Mouse (Mus musculus) kidney, postnatal 4 days (tissue): ENCODE data around the gene Rbm19.
"Not testable (repeated sequence)": the region's sequence is repeated elsewhere in the genome, so short reads cannot be mapped to it uniquely, and the experiment has no call there.

ENCODE experiments used
- DNase-seq, 2 experiments: peaks; one replicate each; pipeline ENCODE4 v3.0.0; 2021; ENCODE audit warnings: mixed read lengths in 2 of 2

The Rbm19 gene

DNA sequence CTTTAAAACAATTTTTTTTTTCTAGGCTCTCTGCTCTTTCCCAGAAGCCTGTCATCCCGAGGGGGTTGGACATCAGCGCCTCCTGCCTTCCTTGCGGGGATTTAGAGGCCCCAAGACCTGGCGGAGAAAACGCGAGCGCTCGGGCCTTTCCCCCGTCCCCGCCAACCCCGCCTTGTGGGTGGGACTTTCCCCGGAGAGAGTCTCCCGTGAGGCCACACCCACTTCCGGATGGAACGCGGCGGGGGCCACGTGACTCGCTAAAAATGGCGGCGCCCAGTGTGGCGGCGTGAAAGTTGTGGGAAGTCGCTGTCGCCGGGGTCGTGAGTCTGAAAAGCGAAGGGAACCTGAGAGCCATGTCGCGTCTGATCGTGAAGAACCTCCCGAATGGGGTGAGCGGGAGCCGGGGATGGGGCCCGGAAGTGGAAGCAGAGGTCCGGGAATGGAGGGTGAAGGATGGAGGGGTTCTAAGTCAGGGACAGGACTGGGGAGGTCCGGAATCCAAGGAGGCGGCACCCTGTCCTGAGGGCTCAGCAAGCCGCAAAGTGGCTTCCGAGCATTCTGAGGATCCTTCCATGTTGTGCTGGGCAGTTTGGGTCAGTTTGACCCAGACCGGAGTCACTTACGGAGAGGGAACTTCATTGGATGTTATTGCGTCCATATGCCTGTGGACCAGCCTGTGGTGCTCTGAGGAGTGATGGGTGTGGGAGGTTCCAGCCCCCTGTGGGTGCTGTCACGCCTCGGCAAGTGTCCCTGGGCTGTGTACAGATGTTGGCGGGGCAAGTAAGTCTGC lies at the start of gene Rbm19:
Rbm19 (plus strand) TSS at position 205 of the 790 bp plus-strand sequence.
- peak; percentile 96 for DNase-seq

GRCm38 (mm10) chr5:120067266-120067665 lies 49.0 kb upstream of the Rbm19 start:
- no peak for DNase-seq

DNA sequence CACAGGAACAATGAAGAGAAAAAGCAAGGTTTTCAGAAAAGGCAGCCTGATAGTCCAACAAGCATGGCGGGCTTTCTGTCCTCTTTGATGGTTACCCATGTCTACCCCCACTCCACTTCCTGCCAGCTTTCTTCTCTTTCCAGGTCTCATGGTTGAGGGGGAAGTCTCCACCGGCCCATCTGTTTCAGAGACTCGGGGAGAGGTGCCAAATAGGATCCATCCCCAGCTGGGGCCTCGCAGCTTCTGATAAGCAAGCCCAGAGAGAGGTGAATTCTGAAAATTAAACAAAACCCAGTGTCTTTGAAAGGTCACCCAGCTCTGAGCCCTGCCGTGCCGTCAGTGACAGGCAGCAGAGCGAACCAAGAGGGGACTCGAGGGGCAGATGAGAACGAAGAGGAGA lies 42.2 kb upstream of the Rbm19 start:
- no peak for DNase-seq

- no peak for DNase-seq
Observed at GRCm38 (mm10) chr5:120080027-120080426, 36.2 kb upstream of the Rbm19 start.

DNA sequence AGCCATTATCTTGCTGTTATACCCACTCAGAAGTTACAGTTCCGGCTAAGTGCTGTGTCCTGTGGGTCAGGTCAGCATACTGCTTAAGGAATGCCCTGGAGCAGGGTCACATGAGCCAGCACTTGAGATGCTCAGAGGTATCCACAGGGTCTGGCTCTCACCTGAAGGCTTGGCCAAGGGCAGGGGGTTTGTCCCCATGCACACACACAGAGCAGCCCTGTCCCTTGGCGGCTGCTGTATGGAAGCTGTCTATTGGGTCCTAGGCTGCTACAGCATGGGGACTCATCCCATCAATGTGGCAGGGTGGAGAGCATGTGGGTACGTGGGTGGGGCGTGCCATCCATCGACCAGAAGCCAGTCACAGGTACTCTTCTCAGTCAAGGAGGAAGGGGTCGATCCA lies 35.8 kb upstream of the Rbm19 start:
- DNase-seq: no peak

DNA sequence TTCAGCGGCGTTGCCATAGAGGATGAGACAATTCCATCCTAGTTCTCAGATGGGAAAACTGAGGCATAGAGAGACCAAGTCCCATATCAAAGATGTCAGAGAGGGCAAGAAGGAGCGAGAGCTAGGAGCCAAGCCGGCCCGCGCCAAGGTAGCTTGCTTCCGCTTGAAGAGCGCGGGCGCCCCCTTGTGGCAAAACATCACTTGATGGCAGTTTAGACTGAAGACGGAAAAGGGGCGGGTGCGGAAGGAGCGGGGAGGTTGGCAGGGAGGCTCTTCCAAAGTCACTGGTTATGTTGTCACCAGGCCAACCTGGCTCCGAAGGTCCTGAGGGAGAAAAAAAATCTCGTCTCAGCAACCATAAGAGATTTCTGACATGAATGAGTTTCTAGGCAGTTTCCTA lies 27.7 kb upstream of the Rbm19 start:
- DNase-seq: peak; percentile 94 to 95

DNA sequence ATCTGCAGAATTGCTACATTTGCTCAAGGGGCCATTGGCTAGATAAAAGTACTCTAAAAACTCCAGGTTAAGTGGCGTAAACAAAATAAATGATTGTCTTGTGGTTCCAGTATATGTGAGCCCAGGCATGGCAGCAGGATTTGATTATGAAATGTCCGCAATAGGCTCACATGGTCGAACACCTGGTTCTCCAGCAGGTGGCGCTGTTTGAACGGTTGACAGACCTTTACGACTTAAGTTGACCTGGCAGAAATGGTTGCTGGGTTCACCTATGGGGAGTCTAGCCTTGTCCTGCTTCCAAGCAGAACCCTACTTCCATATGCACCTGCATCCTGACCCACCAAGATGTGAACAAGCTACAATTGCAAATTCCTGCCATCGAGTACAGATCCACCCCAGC lies 21.7 kb upstream of the Rbm19 start:
- peak; percentile 57 to 68 for DNase-seq

GRCm38 (mm10) chr5:120097042-120097441 lies 19.2 kb upstream of the Rbm19 start:
- DNase-seq: no peak

DNA sequence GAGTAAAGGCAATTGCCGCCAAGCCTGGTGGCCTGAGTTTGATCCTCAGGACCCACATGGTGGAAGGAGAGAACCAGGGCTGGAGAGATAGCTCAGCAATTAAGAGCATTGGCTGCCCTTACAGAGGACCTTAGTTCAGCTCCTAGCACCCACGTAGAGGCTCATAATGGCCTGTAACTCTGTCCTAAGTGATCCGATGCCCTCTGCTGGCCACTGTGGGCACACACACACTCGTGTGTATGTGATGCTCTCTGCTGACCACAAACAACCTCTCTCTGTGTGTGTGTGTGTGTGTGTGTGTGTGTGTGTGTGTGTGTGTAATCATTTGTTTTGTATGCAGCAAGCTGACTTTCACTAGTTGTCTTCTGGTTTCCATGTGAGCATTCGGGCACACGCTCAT lies 15.5 kb upstream of the Rbm19 start:
- no peak for DNase-seq

- DNase-seq: no peak
Observed at GRCm38 (mm10) chr5:120102097-120102496, 14.2 kb upstream of the Rbm19 start.

GRCm38 (mm10) chr5:120102732-120103131 lies 13.5 kb upstream of the Rbm19 start:
- peak; percentile 70 to 77 for DNase-seq

GRCm38 (mm10) chr5:120103458-120103857 lies 12.8 kb upstream of the Rbm19 start:
- DNase-seq: peak in 1 of 2 experiments; percentile 12

DNA sequence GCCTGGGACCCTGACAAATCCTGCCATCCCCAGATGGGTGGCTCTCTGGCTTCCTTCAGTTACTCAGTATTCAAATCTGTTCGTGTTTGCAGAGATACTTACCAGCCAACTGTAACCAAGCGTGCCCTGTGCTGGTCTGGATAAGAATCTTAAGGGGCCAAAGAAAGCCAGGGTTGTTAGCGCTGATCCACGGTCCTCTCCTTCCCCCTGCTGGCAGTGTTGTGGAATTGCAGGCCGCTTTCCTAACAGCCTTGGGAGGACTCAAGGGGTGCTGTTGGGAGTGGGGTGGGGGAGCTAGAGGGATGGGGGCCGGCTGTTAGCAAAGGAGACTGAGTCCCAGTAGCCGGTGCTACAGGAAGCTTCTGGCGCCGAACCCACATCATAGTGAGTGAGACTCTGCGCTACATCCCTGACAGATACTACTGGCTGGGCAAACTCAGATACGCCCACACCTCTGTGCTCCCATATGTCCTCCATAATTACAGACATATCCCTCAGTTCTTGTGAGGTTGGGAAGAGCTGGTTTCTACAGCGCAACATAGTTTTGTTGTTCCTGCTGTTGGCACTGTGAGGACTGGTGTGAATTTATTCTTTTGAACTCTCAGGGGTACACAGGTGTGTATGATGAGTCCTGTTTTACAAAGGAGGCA lies 9.7 kb upstream of the Rbm19 start:
- peak in 1 of 2 experiments; percentile 31 for DNase-seq

DNA sequence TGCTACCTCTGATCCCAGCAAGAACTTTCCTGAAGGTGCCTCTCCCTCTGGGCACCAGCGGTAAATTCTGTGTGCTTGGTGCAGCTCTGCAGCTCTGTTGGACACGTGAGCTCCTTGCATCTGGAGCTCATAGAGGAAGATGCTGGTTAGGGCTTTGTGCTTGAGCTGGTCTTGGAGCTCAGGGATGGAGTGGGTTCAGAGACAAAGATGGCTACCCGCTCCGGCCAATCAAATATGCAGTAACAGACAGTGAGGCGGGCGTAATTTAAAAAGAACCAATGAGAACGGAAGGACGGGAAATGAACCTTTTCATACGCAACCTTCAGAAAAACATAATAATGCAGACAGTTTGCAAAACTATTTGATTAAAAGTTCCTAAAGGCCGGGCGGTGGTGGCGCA lies 1.9 kb upstream of the Rbm19 start:
- no peak for DNase-seq

DNA sequence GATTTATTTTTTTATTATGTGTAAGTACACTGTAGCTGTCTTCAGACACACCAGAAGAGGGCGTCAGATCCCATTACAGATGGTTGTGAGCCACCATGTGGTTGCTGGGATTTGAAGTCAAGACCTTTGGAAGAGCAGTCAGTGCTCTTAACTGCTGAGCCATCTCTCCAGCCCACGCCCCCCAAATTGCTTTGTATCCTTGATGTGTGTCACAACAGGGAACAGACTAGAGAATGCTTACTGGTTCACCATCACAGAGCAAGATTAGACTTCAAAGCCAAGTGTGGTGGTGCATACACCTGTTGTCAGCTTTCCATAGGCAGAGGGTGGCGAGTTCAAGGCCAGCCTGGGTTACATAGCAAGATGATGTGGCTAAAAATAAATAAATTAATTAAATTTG lies 896 bp downstream of the Rbm19 start:
- not testable (repeated sequence) for DNase-seq

DNA sequence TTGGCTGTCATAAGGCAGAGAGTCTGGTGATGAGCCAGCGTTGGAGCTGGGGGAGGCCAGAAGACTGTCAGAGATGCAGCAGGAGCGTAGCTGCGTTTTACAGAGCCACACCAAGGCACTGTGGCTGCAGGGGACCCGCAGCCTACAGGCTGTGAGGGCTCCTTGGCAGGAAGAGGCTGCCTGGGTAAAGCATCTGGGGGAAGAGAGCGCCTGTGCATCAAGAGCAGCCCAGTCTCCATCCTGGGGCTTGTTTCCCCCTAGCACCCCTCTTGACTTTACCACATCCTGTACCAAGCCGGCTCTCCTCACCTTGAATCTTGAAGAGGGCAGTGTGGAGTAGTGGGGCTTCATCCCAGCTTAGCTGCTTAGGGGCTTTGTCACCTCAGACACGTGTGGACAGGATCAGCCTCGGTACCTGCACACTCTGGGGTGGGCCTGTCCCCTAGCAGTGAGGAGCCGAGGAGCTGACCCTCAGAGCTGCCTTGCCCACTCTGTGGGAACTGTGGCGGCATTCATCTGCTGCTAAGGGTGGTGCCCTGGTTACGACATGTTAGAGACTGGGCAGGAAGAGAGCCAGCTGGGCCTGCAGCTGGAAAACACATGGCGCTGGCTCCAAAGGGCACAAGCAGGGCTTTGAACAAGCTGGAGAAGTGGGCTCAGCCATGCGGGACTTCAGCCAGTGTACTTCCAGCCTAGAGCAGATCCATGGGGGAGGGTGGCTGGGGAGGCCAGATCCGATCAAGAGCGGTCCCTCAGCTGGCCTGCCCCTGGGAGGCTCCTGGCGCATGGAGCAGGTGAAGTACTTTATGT lies 8.8 kb downstream of the Rbm19 start:
- no peak for DNase-seq

DNA sequence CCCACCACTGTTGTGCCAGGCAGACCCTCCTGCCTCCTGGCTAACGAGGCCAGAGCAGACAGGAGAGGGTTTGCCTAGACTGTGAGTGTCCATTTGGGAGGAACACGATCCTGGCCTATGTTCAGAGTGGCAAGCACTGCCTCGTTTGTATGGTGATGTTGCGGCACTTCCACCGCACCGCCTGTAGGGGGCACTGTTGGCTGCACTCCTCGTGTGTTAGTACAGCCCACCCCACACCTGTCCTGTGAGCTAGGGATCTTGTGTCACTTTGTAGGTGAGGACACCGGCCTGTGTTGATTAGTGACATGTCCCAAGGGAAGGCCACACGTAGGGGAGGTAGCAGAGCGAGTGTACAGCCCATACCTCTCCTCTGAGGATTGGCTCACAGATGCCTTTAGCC lies 11.4 kb downstream of the Rbm19 start:
- DNase-seq: peak; percentile 31 to 34

DNA sequence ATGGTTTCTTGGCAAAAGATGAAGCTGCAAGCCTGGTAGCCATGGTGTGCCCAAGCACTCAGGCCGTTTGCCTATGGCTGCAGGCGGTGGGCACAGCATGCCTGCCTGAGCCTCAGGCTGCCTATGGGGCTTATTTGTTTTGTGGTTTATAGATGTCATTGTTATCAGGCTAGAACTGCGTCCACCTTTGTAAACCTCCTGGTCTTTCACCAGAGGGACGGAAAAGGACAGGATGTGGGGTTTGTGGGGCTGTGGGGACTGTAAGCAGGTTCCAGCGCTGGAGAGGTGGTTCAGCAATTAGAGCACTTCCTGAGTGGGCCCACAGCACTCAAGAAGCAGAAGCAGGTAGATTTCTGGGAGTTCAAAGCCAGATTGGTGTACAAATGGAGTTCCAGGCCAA lies 12.2 kb downstream of the Rbm19 start:
- DNase-seq: no peak

DNA sequence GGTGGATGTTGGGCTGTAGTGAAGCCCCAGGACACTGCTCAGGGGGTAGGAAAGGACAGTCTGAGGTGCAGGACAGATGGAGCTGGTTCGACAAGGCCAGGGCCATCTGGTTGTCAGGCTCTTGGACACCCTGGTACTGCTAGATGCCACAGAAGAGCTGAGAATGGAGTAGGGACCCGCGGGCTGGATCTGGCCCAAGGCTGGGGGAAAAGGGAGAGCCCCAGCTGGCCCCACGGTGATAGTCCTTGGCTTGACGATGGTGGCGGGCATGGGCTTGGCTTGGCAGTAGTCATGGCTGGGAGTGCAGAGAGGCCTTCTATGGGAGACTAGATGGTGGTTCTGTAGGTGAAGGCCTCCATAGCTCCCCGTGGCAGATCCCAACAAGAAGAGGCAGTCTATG lies 12.8 kb downstream of the Rbm19 start:
- DNase-seq: no peak

DNA sequence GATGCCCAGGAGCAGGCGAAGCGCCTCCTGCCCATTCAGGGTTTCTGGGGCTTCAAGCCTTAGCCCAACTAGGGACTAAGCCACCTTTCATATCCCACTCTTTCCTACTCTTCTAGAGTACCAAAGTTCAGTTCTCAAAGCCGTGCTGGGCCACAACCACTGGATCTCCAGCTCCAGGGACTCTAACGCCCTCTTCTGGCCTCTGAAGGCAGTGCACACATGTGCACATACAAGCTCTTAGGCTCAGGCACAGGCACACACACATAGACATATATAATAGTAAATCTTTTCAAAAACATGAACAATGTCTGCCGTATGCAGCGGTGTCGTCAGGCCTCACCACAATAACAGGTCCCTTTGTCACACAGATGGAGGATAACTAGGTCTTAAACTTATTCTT lies 13.5 kb downstream of the Rbm19 start:
- no peak for DNase-seq

- no peak for DNase-seq
Observed at GRCm38 (mm10) chr5:120130163-120130562, 13.9 kb downstream of the Rbm19 start.

DNA sequence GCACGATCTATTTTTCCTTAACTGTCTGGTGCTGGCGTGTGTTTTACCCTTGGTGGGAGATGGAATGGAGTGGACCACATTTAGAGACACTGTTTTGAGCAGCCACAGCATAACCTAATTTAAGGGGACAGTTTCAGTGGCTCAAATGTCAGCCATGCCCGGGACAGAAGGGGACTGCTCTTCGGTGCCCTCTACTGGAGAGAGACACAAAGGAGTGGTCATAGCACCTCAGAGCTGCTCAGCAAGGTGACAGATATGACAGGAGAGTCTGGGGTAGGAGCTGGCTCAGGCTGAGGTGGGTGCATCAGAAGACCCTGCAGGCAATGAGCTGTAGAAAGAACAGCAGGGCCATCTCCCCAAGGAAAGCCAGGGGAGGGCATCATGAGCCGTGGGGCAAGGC lies 15.3 kb downstream of the Rbm19 start:
- DNase-seq: peak; percentile 41 to 52

DNA sequence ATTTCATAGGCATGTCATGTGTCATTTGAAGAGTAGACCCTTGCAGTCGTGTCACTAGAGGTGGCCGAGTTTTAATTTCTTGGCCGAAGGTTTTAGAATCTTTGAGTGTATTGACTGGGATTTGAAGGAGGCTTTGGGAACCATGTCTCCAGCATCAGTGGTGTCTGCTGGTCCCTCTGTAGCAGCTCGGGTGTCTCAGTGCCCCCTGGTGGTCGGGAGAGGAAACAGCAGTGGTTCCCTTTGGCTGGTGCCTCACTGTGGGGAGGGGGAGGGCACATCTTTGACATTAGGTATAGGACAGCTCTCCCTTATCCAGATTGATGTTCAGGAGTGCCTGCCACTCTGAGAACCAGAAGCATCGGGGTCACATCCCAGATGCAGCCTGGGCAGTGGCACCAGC lies 17.7 kb downstream of the Rbm19 start:
- peak; percentile 64 to 71 for DNase-seq

- DNase-seq: no peak
Observed at GRCm38 (mm10) chr5:120135337-120135736, 19.1 kb downstream of the Rbm19 start.
